Mouse (Mus musculus): ENCODE measurements around the gene Gpr171. TPM values are rescaled to one million over a fixed set of nuclear protein-coding genes. Genes with fewer than 3 reads are reported as not detected.
"Not testable (repeated sequence)": the region's sequence is repeated elsewhere in the genome, so short reads cannot be mapped to it uniquely, and the experiment has no call there.

Gene Gpr171
- total and polyA plus RNA-seq, 3 experiments = 0.45 to 1.4 TPM; not detected in 1

- Histone ChIP-seq H3K36me3 (replicated peaks) (no peaks in the 10 kb centered on the region), H3K27me3 (ENCODE audit: insufficient read depth, low read length) (peaks cover 3% of the 10 kb centered on the region; the same call in 1 of the 2 replicates), H3K9me3 (replicated peaks) (no peaks in the 10 kb centered on the region), H3K4me1 (ENCODE audit: insufficient read depth, low read depth, low read length) (no peaks in the 10 kb centered on the region), H3K4me3 (ENCODE audit: low read depth, low read length) (no peak overlapping the region)
- no peak for TF ChIP-seq GATA2 (IDR thresholded peaks at IDR 0.05; ENCODE audit: borderline replicate concordance, low read depth, low read length)
- no peak for TF ChIP-seq TAL1 (conservative IDR thresholded peaks at IDR 0.05; ENCODE audit: low read depth, low read length)
- no peak for TF ChIP-seq GATA1 (IDR thresholded peaks at IDR 0.05; ENCODE audit: borderline replicate concordance, low read length)
- TF ChIP-seq POLR2AphosphoS5 (IDR thresholded peaks at IDR 0.05; ENCODE audit: insufficient replicate concordance, low read depth, low read length) = no peak
- no peak for TF ChIP-seq CTCF (IDR thresholded peaks at IDR 0.05; ENCODE audit: low read depth, low read length)
- no peak for ATAC-seq (ENCODE audit: extremely low read depth, insufficient number of reproducible peaks, low FRiP score, poor library complexity, severe bottlenecking)
- no peak for DNase-seq (ENCODE audit: low spot score)
Observed at GRCm38 (mm10) chr3:59080293-59080916, 21.2 kb downstream of the Gpr171 start.

GRCm38 (mm10) chr3:59079327-59079726, 22.3 kb downstream of the Gpr171 start:
- DNase-seq (ENCODE audit: low spot score) = peak; percentile 19
- no peak for TF ChIP-seq GATA2 (IDR thresholded peaks at IDR 0.05; ENCODE audit: borderline replicate concordance, low read depth, low read length)
- no peak for TF ChIP-seq GATA1 (IDR thresholded peaks at IDR 0.05; ENCODE audit: borderline replicate concordance, low read length)
- peak; percentile 64 for TF ChIP-seq CTCF (IDR thresholded peaks at IDR 0.05; ENCODE audit: low read depth, low read length)
- ATAC-seq (ENCODE audit: extremely low read depth, insufficient number of reproducible peaks, low FRiP score, poor library complexity, severe bottlenecking) = peak; percentile 22; the same call in 1 of the 2 replicates
- Histone ChIP-seq H3K36me3 (replicated peaks) (no peaks in the 10 kb centered on the region), H3K27me3 (ENCODE audit: insufficient read depth, low read length) (peaks cover 3% of the 10 kb centered on the region; the same call in 1 of the 2 replicates), H3K9me3 (replicated peaks) (no peaks in the 10 kb centered on the region), H3K4me3 (ENCODE audit: low read depth, low read length) (no peak overlapping the region), H3K4me1 (ENCODE audit: insufficient read depth, low read depth, low read length) (no peaks in the 10 kb centered on the region)

GRCm38 (mm10) chr3:59078585-59078984, 23.0 kb downstream of the Gpr171 start:
- no peaks in the 10 kb centered on the region for H3K9me3 ChIP-seq (replicated peaks)
- DNase-seq (ENCODE audit: low spot score) (no peak), ATAC-seq (ENCODE audit: extremely low read depth, insufficient number of reproducible peaks, low FRiP score, poor library complexity, severe bottlenecking) (no peak)
- no peak overlapping the region for H3K4me3 ChIP-seq (ENCODE audit: low read depth, low read length)
- TF ChIP-seq TAL1 (conservative IDR thresholded peaks at IDR 0.05; ENCODE audit: low read depth, low read length) (no peak), GATA1 (IDR thresholded peaks at IDR 0.05; ENCODE audit: borderline replicate concordance, low read length) (no peak), CTCF (IDR thresholded peaks at IDR 0.05; ENCODE audit: low read depth, low read length) (no peak), GATA2 (IDR thresholded peaks at IDR 0.05; ENCODE audit: borderline replicate concordance, low read depth, low read length) (no peak), POLR2AphosphoS5 (IDR thresholded peaks at IDR 0.05; ENCODE audit: insufficient replicate concordance, low read depth, low read length) (no peak)
- H3K4me1 ChIP-seq (ENCODE audit: insufficient read depth, low read depth, low read length) = no peaks in the 10 kb centered on the region
- no peaks in the 10 kb centered on the region for H3K36me3 ChIP-seq (replicated peaks)
- peaks cover 3% of the 10 kb centered on the region; the same call in 1 of the 2 replicates for H3K27me3 ChIP-seq (ENCODE audit: insufficient read depth, low read length)

GRCm38 (mm10) chr3:59077278-59077677, 24.3 kb downstream of the Gpr171 start:
- Histone ChIP-seq H3K36me3 (replicated peaks) (no peaks in the 10 kb centered on the region), H3K27me3 (ENCODE audit: insufficient read depth, low read length) (peaks cover 3% of the 10 kb centered on the region; the same call in 1 of the 2 replicates), H3K4me3 (ENCODE audit: low read depth, low read length) (no peak overlapping the region), H3K4me1 (ENCODE audit: insufficient read depth, low read depth, low read length) (no peaks in the 10 kb centered on the region), H3K9me3 (replicated peaks) (no peaks in the 10 kb centered on the region)
- ATAC-seq (ENCODE audit: extremely low read depth, insufficient number of reproducible peaks, low FRiP score, poor library complexity, severe bottlenecking) (no peak), DNase-seq (ENCODE audit: low spot score) (no peak)
- TF ChIP-seq CTCF (IDR thresholded peaks at IDR 0.05; ENCODE audit: low read depth, low read length) (no peak), GATA2 (IDR thresholded peaks at IDR 0.05; ENCODE audit: borderline replicate concordance, low read depth, low read length) (no peak), POLR2AphosphoS5 (IDR thresholded peaks at IDR 0.05; ENCODE audit: insufficient replicate concordance, low read depth, low read length) (no peak)

GRCm38 (mm10) chr3:59069071-59069470, 32.5 kb downstream of the Gpr171 start:
- not testable (repeated sequence) for H3K4me1 ChIP-seq (ENCODE audit: insufficient read depth, low read depth, low read length)

GRCm38 (mm10) chr3:59066558-59067294, 34.9 kb downstream of the Gpr171 start:
- Histone ChIP-seq H3K36me3 (replicated peaks) (no peaks in the 10 kb centered on the region), H3K4me1 (ENCODE audit: insufficient read depth, low read depth, low read length) (no peaks in the 10 kb centered on the region), H3K4me3 (ENCODE audit: low read depth, low read length) (no peak overlapping the region), H3K9me3 (replicated peaks) (no peaks in the 10 kb centered on the region), H3K27me3 (ENCODE audit: insufficient read depth, low read length) (no peaks in the 10 kb centered on the region)
- ATAC-seq (ENCODE audit: extremely low read depth, insufficient number of reproducible peaks, low FRiP score, poor library complexity, severe bottlenecking) = no peak
- no peak for TF ChIP-seq GATA1 (IDR thresholded peaks at IDR 0.05; ENCODE audit: borderline replicate concordance, low read length)
- DNase-seq (ENCODE audit: low spot score) = no peak

More at GRCm38 (mm10) chr3:59069071-59069470, 32.5 kb downstream of the Gpr171 start:
- H3K27me3 ChIP-seq (ENCODE audit: insufficient read depth, low read length); H3K4me3 ChIP-seq (ENCODE audit: low read depth, low read length); ATAC-seq (ENCODE audit: extremely low read depth, insufficient number of reproducible peaks, low FRiP score, poor library complexity, severe bottlenecking); H3K9me3 ChIP-seq (replicated peaks); DNase-seq (ENCODE audit: low spot score); H3K36me3 ChIP-seq (replicated peaks): not testable (repeated sequence)
